Mouse (Mus musculus) intestine, embryonic 16.5 days (tissue): ENCODE results near the gene Cabp4. TPM values are rescaled to one million over a fixed set of nuclear protein-coding genes. Genes with fewer than 3 reads are reported as not detected.
A peak's percentile ranks its signal among the peaks of the same experiment; 100 is the strongest.

Experiments
- ATAC-seq: fragments of 200-750 bp; cut with Nextera tagmentation; 2 replicates; pipeline ENCODE4 v1.8.0; 2017; ENCODE audit warnings: moderate TSS enrichment, moderate library complexity
- H3K27ac ChIP-seq: fragments of 300-500 bp; sonication (generic); 2 replicates; pipeline ENCODE4 v1.5.1; 2014; ENCODE audit warnings: mild to moderate bottlenecking, low read length
- H3K27me3 ChIP-seq: fragments of 300-500 bp; sonication (generic); replicated peaks from 2 replicates; pipeline ENCODE4 v1.6.1; 2014; ENCODE audit warnings: low read length, control low read depth, mixed read lengths; ENCODE audit not compliant: control insufficient read depth, insufficient read depth
- H3K36me3 ChIP-seq: fragments of 300-500 bp; sonication (generic); 2 replicates; pipeline ENCODE4 v1.6.1; 2014; ENCODE audit warnings: low read length, control low read depth; ENCODE audit not compliant: control insufficient read depth, insufficient read depth
- H3K4me1 ChIP-seq: fragments of 300-500 bp; sonication (generic); 2 replicates; pipeline ENCODE4 v1.6.1; 2014; ENCODE audit warnings: low read length, control low read depth, mixed read lengths; ENCODE audit not compliant: control insufficient read depth, insufficient read depth
- H3K4me2 ChIP-seq: fragments of 300-500 bp; sonication (generic); 2 replicates; pipeline ENCODE4 v1.6.1; 2014; ENCODE audit warnings: low read depth, low read length, control low read depth
- H3K4me3 ChIP-seq: fragments of 300-500 bp; sonication (generic); 2 replicates; pipeline ENCODE4 v1.5.1; 2014; ENCODE audit warnings: mild to moderate bottlenecking, low read length
- H3K9ac ChIP-seq: fragments of 300-500 bp; sonication (generic); 2 replicates; pipeline ENCODE4 v1.6.1; 2014; ENCODE audit warnings: low read depth, low read length
- H3K9me3 ChIP-seq: fragments of 300-500 bp; sonication (generic); 2 replicates; pipeline ENCODE4 v1.6.1; 2016; ENCODE audit warnings: low read length, control low read depth; ENCODE audit not compliant: control insufficient read depth
- WGBS: fragments of 180-500 bp; shearing (Covaris S2); extraction: QIAGEN DNeasy Blood & Tissue Kit; methylation state at CpG from one replicate; pipeline ENCODE4 v1.1.7; 2014; 5-methylcytosine and 5-hydroxymethylcytosine counted together
- polyA plus RNA-seq: library from polyadenylated mRNA; unstranded; fragments of >200 nt; fragmentation: Nextera tagmentation; extraction: Ambion mirVana; gene quantifications from 2 replicates; pipeline ENCODE4 v1.2.1, GENCODE M21; 2015

The Cabp4 gene
- polyA plus RNA-seq = 0.11 and 0.20 TPM in 2 replicates

DNA sequence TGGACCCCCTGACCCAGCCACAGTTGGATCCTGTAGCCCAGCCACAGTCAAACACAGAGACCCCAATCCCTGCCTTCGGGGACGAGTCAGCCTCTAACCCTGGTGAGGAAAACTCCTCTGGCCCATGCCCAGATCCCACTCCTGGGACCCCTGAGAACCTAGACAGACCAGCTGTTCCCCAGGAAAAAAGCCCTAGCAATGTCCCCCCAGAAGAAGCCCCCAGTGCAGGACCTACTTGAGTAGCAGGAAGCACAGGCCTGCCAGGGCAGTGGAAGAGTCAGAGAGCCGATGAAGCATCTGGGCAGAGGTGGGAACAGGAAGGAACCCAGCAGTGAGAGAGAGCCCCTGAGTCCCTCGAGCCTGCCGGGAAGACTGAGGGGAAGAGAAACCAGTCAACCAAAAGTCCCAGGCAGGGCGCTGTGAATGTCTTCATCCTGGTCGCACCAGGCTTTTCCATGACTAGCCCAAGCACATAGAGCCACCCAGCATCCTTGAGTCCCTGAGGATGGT, at the start of gene Cabp4:
Gene Cabp4, minus strand, starts transcription at position 275 of the 510 bp plus-strand sequence.
- no peak within 1 kb of the TSS for H3K4me2 ChIP-seq
- no peaks in the 10 kb centered on the region for H3K36me3 ChIP-seq
- no peak within 1 kb of the TSS for H3K4me3 ChIP-seq
- ATAC-seq = no peak
- H3K27me3 ChIP-seq = no peaks in the 10 kb centered on the region
- no peaks in the 10 kb centered on the region; the same call in 1 of the 2 replicates for H3K4me1 ChIP-seq
- no peak within 1 kb of the TSS for H3K27ac ChIP-seq
- H3K9ac ChIP-seq = peak within 1 kb of the TSS; percentile 21; the same call in 1 of the 2 replicates
- no peaks in the 10 kb centered on the region for H3K9me3 ChIP-seq
- 81% methylated on average over 7 of the region's 7 CpGs for WGBS

DNA sequence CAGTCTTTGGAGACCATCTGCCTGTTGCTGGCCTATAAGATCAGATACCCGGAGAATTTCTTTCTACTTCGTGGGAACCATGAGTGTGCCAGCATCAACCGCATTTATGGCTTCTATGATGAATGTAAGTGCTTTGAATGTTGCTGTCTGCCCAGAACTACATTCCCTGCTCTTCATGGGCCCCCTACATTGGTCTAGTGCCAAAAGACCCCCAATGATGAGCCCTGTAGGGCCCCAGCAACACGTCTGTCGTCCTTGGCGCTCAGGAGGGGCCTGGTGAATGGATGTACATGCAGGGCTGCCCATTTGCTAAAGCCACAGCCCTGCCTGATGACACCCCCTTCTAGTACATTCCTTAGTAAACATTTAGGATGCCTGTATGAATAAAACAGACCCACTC, 49.3 kb upstream of the Cabp4 start:
- H3K4me2 ChIP-seq = peak overlapping the region; percentile 74
- H3K9me3 ChIP-seq = no peaks in the 10 kb centered on the region
- 49% methylated on average over 6 of the region's 6 CpGs for WGBS
- no peak for ATAC-seq
- H3K36me3 ChIP-seq = peaks cover 22% of the 10 kb centered on the region; the same call in 1 of the 2 replicates
- peak overlapping the region; percentile 95 for H3K4me3 ChIP-seq
- H3K27me3 ChIP-seq = no peaks in the 10 kb centered on the region
- H3K27ac ChIP-seq = peak overlapping the region; percentile 97; the same call in 1 of the 2 replicates
- peak overlapping the region; percentile 99 for H3K9ac ChIP-seq
- peaks cover 47% of the 10 kb centered on the region for H3K4me1 ChIP-seq

DNA sequence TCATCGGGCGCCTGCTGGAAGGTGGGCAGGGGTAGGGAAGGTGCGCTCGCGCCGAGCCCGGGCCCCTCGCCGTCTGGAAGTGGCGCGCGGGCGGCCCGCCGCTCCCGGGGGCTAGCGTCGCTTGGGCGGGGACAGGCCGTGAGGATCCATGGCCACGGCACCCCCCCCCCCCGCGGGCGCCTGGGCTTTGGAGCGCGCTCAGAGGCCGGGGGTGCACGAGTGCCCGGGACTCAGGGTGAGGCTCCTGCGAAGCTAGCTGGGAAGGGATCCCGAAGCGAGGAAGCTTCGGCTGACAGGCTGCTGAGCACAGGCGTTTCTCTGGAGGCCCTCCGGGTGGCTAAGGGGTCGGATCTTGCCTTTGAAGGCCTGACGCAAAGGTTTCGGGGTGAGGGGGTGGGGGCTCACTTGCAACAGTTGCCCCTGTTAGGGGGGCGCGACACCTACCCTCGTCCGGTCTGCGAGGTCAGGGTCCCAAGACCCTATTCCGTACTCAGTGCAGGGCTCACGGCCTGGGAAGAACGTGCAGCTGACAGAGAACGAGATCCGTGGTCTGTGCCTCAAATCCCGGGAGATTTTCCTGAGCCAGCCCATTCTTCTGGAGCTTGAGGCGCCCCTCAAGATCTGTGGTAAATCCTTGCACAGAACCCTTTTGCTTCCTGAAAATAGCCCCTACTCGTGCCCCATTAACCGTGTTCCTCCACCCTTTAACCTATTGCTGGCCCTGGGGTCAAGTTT, 48.6 kb upstream of the Cabp4 start:
- Histone ChIP-seq H3K9me3 (no peaks in the 10 kb centered on the region), H3K4me2 (peak overlapping the region; percentile 74), H3K36me3 (peaks cover 20% of the 10 kb centered on the region; the same call in 1 of the 2 replicates), H3K4me1 (peaks cover 46% of the 10 kb centered on the region), H3K27me3 (no peaks in the 10 kb centered on the region), H3K4me3 (peak overlapping the region; percentile 95), H3K9ac (peak overlapping the region; percentile 99), H3K27ac (peak overlapping the region; percentile 97)
- ATAC-seq = peak; percentile 54
- WGBS = under 1% methylated on average over 51 of the region's 52 CpGs

DNA sequence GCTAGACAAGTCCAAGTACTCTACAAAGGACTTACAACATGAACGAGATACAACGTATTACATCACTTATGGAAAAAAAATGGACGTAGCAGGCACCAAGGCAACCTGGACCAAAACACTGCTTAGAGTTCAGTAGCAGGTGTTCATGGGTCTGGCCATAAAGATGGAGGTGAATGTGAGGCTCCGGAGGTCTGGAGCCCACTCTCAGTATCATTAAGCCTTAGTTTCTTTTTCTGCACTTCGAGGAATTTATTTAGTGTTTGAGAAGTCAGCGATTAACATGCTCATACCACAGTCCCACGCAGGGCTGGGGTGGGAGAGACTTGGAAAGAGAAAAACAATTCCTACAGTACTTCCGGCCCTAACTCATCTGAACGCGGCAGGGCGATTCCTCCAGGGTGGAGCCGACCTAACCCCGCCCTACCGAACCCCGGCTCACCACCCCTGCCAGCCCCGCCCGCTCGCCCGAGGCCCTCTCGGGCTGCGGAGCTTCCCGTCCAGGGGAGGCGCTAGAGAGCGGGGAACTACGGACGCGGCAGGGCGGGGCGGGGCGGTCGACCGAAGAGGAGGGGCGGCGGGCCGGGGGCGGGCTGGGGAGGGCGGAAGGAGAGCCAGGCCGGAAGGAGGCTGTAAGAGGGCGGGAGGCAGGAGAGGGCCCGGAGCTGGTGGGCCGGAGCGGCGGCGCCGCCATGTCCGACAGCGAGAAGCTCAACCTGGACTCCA, 47.9 kb upstream of the Cabp4 start, which contains the start of gene Ppp1ca:
Gene Ppp1ca, plus strand, starts transcription at position 538 of the 723 bp plus-strand sequence.
- Histone ChIP-seq H3K4me3 (peak within 1 kb of the TSS; percentile 95), H3K9me3 (no peaks in the 10 kb centered on the region), H3K36me3 (peaks cover 17% of the 10 kb centered on the region; the same call in 1 of the 2 replicates), H3K4me2 (peak within 1 kb of the TSS; percentile 74), H3K9ac (peak within 1 kb of the TSS; percentile 99), H3K27ac (peak within 1 kb of the TSS; percentile 97), H3K4me1 (peaks cover 40% of the 10 kb centered on the region), H3K27me3 (no peaks in the 10 kb centered on the region)
- peak; percentile 95 for ATAC-seq
- WGBS = 4% methylated on average over 33 of the region's 47 CpGs

DNA sequence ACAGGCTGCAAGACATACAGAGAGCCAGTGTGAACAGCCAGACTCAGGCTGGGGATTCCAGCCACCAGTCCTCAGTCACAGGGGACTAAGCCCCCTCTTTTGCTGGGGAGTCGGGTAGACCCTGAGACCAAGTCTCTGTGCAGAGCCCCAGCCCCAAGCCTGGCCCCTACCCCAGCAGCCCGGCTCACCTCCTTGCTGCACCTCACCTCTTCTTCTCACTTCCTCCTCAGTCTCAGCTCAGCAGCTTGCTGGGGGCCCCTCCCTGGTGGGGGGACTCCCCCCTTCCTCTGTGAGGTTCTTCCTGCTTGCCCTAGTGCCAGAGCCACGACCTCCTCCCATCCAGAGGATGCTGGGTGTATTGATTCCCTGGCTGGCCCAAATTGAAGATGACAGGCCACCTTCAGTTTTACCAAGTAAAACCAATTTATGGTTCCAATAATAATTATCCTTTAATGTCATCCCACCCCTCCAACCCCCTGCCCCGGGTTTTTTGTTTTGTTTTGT, 47.0 kb upstream of the Cabp4 start, which contains the start of gene Tbc1d10c:
Gene Tbc1d10c, minus strand, starts transcription at position 454 of the 504 bp plus-strand sequence.
- Histone ChIP-seq H3K4me3 (peak within 1 kb of the TSS; percentile 95), H3K27me3 (no peaks in the 10 kb centered on the region), H3K9me3 (no peaks in the 10 kb centered on the region), H3K4me1 (peaks cover 32% of the 10 kb centered on the region), H3K4me2 (peak within 1 kb of the TSS; percentile 74), H3K27ac (peak within 1 kb of the TSS; percentile 97), H3K36me3 (peaks cover 17% of the 10 kb centered on the region; the same call in 1 of the 2 replicates), H3K9ac (peak within 1 kb of the TSS; percentile 99)
- no peak for ATAC-seq
- 38% methylated on average over 4 of the region's 4 CpGs for WGBS

DNA sequence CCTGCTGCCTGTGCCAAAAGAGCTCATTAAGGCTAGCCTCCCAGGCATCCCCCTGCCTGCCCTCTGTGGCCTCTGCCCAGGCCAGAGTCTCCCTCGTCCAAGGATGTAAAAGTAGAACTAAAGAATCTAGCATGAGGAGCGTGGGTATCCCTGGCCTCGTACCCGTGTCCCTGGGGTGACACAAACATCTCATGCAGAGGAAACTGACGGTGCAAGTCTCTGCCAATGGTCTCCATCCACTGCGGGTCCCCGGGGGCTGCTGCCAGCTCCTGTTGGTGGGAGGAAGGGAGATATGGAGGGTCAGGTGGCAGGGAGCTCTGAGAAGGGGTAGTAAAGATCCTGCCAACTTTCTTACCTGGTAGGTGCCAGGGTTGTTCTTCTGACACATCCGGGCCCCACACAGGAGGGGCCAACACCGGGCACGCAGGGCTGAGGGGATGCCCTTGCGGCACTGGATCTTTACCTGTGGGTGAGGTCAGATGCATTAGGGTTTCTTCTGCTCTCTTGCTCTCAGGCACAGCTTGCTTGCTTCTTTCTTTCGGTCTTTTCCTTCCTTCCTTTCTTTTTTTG, 45.3 kb upstream of the Cabp4 start:
- Histone ChIP-seq H3K27ac (no peak overlapping the region), H3K9me3 (no peaks in the 10 kb centered on the region), H3K4me3 (no peak overlapping the region), H3K4me1 (peaks cover 27% of the 10 kb centered on the region), H3K9ac (no peak overlapping the region), H3K27me3 (no peaks in the 10 kb centered on the region), H3K36me3 (0 out of 2 replicates have a peak, but pooled peaks cover 6% of the 10 kb centered on the region), H3K4me2 (no peak overlapping the region)
- no peak for ATAC-seq
- 90% methylated on average over 12 of the region's 12 CpGs for WGBS

DNA sequence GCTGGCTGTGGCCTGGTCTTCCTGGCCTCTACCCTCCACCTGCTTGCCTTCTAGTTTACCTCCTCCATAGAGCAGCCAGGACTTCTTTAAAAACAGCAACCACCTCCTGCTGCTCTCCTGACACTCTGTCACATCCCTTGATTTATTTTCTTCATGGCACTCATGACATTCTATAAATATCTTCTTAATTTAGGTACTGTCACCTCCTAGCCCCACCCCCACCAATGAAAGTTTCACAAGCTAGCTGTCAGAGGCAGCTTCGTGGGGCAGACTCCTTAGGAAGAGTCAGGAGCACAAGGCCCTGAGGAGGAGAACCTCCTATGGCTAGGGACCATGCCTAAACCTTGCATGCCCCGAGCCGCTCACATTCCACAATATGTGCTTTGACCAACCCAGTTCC, 43.5 kb upstream of the Cabp4 start:
- no peaks in the 10 kb centered on the region for H3K27me3 ChIP-seq
- no peak for ATAC-seq
- H3K4me3 ChIP-seq = no peak overlapping the region
- H3K27ac ChIP-seq = no peak overlapping the region
- peaks cover 15% of the 10 kb centered on the region for H3K4me1 ChIP-seq
- H3K4me2 ChIP-seq = no peak overlapping the region
- WGBS = 79% methylated on average over 3 of the region's 3 CpGs
- no peaks in the 10 kb centered on the region for H3K36me3 ChIP-seq
- H3K9me3 ChIP-seq = no peaks in the 10 kb centered on the region
- no peak overlapping the region for H3K9ac ChIP-seq

DNA sequence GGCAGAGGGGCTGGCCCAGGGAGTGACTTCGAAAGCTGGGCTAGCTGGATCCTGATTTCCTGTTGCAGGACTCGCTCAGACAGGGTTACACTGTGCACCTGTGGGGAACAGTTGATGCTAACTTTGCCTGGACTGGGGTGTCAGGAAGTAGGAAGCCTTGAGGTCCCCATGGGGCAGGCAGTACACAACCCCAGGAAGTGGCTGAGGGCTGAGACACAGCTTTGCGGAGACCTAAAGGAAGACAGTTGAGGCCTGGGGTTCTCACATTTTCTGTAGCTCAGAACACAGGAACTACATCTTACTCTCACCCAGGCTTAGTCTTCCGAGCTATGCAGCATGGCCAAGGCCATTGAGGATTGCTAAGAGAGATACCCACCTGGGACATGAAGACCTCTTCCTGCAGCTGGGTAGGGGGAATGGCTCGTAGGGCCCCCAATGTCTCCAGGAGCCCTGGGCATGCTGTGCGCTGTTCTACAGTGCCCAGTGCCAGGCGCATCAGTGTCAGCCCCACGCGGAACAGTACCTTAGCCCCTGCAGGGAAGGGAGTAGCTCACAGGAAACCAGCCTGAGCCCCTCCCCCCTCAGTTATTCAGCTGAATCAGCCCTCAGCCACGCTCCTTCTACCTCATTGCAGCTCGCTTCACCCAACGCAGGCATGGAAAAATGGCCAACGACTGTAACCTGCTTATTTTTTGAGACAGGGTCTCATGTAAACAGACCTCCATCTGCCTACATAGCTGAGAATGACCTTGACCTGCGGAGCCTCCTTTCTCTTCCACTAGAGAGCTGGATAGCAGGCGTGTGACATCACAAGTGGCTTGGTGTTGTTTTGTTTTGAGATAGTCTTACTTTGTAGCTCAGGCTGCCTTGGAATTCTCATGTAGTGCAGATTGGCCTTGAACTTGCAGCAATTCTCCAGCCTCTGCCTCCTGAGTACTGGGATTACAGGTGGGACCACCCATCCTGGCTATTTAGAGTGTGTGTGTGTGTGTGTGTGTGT, 41.4 kb upstream of the Cabp4 start:
- H3K4me3 ChIP-seq = no peak overlapping the region
- no peaks in the 10 kb centered on the region for H3K9me3 ChIP-seq
- 0 out of 2 replicates have a peak, but pooled peaks have one; percentile 32 for ATAC-seq
- H3K27ac ChIP-seq = no peak overlapping the region
- peaks cover 12% of the 10 kb centered on the region for H3K4me1 ChIP-seq
- 51% methylated on average over 15 of the region's 15 CpGs for WGBS
- no peaks in the 10 kb centered on the region for H3K36me3 ChIP-seq
- no peak overlapping the region for H3K4me2 ChIP-seq
- H3K9ac ChIP-seq = no peak overlapping the region
- H3K27me3 ChIP-seq = no peaks in the 10 kb centered on the region
